Mouse (Mus musculus): ENCODE measurements around the gene Fscn2.

- TF ChIP-seq POLR2A (IDR thresholded peaks at IDR 0.05; ENCODE audit: insufficient read depth, low read depth, low read length): no peak
- no peak for TF ChIP-seq CTCF (IDR thresholded peaks at IDR 0.05)
- no peak for TF ChIP-seq EP300 (IDR thresholded peaks at IDR 0.05; ENCODE audit: insufficient read depth, low read depth, low read length)
These were observed 10.6 kb upstream of the Fscn2 start for GRCm38 (mm10) chr11:120350711-120351110.

All from heart, adult 2 months (tissue).